Mouse (Mus musculus) fibroblast of lung, adult 2 months (primary cell): ENCODE measurements around the gene Usp33.
A peak's percentile ranks its signal among the peaks of the same experiment; 100 is the strongest.

Source experiments
- DNase-seq: peaks from one replicate; pipeline ENCODE4 v3.0.0-alpha.2; 2011; ENCODE audit warnings: low read depth

Usp33 gene

GRCm38 (mm10) chr3:152342961-152343517 lies 3.2 kb upstream of the Usp33 start:
- DNase-seq = no peak

DNA sequence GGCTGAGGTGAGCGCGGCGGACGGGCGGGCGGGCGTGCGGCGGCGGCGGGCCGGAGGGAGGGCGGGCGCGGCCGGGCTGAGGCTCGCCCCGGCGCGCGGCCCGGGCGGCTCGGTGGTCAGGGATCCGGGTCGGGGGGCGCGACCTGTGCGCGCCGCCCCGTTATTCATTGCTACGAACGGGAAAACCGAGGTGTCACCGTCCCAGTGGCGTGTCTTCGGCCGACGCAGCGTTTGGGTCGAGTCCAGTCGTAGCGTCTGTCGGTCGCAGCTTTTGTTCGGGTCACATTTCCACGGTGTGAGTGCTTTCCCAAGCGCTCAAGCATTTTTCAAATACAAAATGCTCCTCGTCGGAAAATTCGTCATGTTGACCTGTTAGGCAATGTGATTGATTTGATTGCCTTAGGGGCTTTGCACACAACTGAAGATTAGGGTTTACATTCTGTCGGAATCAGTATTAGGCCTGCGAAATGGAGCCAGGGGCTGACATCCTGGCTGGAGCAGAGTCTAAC lies 409 bp downstream of the Usp33 start:
- DNase-seq = peak; percentile 15

- no peak for DNase-seq
Measured at GRCm38 (mm10) chr3:152347227-152347626, 949 bp downstream of the Usp33 start.

DNA sequence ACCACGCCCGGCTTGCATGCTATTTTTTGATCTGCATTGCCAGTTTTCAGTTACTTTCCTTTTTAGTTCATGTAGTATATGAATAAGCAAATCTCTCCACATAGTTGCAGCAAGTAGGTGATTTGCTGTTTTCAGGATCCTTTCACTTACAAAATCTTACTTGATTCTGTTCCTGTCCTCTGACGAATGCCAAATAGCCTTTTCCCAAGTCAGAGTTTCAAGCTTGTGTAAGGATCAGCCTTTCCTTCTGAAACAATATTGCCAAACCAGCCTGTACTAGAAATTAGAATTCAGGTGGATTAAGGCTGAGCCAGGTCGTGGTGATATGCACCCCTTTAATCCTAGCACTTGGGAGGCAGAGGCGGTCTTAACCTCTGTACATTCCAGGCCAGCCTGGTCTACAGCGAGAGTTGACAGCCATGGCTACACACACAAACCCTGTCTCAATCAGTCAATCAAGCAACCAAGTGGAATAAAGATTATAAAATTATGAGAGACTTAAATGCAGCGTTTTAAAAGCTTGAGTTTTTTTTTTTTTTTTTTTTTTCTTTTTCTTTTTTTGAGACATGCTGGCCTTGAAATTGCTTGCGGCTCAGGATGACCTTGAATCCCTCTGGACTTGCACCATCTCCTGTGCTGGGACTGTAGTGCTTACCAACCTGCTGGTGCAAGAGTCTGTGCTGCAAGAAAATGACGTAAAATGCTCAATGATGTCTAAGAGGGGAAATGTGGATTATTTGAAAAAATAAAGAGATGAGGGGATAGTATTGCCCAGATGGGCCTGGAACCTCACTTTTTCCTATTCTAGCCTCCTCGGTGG lies 1.9 kb downstream of the Usp33 start:
- no peak for DNase-seq

- DNase-seq = no peak
Measured at GRCm38 (mm10) chr3:152350431-152350830, 4.2 kb downstream of the Usp33 start.

DNA sequence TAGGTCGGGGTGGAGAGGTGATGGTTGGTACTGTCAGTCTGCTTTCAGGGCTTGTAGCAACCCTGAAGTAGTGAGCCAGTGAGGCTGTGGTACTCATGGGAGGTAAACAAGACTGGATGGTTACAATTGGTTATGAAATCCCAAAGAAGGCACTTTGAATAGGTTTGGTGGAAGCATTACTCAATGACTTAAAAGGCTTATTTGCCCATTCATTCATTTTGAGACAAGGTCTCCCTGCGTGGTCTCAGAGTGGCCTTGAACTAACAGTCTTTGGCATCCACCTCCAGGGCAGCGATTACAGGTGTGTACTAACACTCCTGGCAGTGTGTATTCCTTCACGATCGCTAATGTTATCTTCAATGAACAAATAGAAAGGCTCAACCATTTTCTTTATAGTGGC lies 4.7 kb downstream of the Usp33 start:
- no peak for DNase-seq

- DNase-seq = no peak
Measured at GRCm38 (mm10) chr3:152352289-152352688, 6.0 kb downstream of the Usp33 start.

- no peak for DNase-seq
Measured at GRCm38 (mm10) chr3:152353434-152354177, 7.3 kb downstream of the Usp33 start.

DNA sequence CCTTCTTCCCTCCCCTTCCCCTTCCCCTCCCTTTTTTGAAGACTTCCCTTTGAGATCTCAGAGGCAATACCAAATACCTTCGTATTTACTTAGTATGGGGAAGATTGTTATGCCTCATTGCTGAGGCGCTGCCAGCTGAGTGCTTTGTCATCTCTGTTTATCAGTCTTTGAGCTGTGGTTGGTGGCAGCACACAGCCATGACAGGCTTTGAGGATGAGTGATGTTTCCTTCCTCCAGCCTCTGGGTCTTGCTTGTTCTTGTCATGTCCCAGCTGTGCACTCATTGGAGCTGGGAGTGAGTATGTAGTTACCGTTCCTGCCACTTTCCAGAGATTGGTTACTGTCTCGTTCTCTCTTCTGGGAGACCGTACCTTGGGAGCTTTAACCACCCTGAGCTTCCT lies 9.1 kb downstream of the Usp33 start:
- DNase-seq = no peak

DNA sequence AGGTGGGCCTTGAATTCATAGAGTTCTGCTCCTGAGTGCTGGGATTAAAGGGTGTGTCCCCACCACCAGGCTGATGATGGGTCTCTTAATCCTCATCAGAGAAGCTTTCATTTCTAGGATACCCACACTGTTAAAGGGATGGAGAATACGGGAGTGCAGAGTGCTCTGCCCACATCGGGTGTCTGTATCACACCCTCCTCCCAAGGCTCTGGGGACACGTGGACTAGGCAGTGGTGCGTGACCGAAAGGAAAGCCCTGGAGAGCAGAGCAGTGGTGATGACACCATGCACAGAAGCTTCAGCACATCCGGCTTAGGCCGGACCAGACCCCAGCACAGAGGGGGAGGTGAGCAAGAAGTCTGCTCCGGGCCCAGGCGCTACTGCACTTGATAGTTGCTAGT lies 10.5 kb downstream of the Usp33 start:
- DNase-seq = no peak

DNA sequence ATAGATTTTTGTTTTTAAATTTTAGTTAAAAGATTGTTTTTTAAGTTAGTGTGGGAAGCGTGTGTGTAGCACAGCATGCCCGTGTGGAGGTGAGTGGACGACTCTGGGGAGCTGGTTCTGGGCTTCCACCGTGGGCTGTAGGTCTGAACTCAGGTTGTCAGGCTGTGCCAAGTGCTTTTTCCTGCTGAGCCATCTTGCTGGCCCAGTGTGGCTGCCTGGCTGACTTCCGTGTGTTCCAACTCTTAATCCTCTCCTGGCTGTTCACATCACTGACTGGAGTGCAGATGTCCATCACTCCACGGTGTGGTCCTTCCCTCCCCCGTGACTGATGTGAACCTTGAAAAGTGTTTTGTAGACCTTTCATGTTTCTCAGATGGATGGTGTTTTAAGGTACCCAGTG lies 12.9 kb downstream of the Usp33 start:
- no peak for DNase-seq

DNA sequence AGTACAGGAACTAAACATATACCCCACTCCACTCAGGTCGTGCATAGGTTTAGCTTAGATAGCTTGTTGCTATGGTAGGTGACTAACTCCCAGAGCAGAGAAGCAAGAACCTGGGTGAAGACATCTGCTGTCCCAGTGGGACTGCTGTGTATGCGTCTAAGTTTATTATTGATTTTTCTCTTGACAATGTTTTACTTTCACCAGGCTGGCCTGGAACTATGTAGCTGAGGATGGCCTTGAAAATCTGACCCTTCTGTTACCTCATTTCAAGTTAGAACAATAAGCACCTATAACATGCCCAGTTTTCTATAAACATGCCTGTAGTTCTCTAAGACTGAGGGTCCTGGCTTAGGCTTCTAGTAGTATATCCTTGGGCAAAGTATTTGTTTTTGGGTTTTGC lies 17.9 kb downstream of the Usp33 start:
- no peak for DNase-seq

- DNase-seq = no peak
Measured at GRCm38 (mm10) chr3:152376063-152376462, 29.8 kb downstream of the Usp33 start.

DNA sequence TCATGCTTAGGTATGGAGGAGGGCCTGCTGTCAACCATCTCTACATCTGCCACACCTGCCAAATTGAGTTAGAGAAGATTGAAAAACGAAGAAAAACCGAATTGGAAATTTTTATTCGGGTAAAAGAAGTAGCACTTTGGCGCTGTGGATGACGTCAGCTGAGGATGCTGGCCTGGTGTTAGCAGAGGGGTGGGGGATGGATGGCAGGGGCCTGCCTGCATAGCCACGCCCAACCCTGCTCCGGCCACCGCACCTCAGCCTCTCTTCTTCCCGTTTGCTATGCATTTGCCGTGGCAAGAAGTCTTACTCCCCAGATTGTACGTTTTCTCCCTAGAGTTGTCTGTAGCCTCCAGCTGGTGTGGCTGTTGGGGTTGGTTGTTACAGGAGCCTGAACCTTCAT lies 37.8 kb downstream of the Usp33 start:
- DNase-seq = no peak

GRCm38 (mm10) chr3:152395350-152396277 lies 49.3 kb downstream of the Usp33 start, which contains the start of gene Zzz3:
Gene Zzz3 (plus strand): TSS chr3:152395473.
- DNase-seq = peak; percentile 62

- peak; percentile 79 for DNase-seq
Measured at GRCm38 (mm10) chr3:152396278-152396987, 50.2 kb downstream of the Usp33 start.

GRCm38 (mm10) chr3:152396988-152397314 lies 50.7 kb downstream of the Usp33 start:
- no peak for DNase-seq

DNA sequence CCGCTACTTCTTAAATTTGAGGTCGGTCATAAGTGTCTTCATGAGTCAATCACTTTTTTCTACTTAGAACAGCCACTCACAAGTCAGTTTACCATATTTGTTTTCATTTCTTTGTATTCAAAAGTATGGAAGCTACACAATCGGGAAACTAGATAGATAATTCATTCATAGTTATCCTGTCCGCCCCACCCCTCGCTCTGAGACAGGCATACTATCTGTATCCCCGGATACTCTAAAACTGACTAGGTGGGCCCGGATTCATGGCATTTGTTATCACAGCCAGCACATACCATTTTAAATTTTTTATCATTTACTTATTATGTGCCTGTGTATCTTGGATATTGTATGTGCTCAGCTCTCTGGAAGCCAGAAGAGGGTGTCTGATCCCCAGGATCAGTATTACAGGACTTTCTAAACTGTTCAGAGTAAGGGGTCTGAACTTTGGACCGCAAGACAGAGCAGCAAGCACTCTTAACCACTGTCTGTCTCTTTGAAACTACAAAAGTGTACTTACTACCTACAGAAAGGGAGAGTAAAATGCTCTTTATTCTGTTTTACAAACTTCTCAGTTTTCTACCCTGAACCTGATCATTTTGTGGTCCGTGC lies 51.2 kb downstream of the Usp33 start:
- no peak for DNase-seq

DNA sequence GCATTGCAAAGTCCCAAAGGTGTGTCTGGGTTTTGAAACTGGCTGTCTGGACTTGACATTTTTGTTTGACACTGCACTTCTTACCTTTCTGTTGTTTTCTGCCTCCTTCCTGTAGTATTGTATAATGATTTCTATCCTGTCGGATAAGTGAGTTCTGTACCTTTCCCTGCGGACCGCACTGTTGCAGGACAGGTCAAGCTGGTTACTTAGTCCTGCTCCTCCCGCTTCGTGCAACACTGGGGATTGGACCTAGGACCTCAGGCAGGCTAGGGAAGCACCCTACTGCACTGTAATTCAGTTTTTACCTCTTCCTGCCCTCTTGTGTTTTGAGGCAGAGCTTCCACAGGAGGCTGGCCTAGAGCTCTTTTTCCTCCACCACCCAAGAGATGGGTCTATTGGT lies 54.2 kb downstream of the Usp33 start:
- no peak for DNase-seq

GRCm38 (mm10) chr3:152400875-152401274 lies 54.6 kb downstream of the Usp33 start:
- DNase-seq = no peak
